Mouse (Mus musculus): ENCODE measurements around the gene Gm42906.

- TF ChIP-seq CTCF (IDR thresholded peaks at IDR 0.05; ENCODE audit: extremely low read depth, insufficient read depth, low read length) (no peak), POLR2A (IDR thresholded peaks at IDR 0.05; ENCODE audit: extremely low read depth, insufficient read depth, low read length) (no peak)
Observed at GRCm38 (mm10) chr5:151193885-151194520, 234.0 kb downstream of the Gm42906 start.
